Mouse (Mus musculus): ENCODE results near the gene Kyat1. TPM values are rescaled to one million over a fixed set of nuclear protein-coding genes. Genes with fewer than 3 reads are reported as not detected.
"Not testable (repeated sequence)": the region's sequence is repeated elsewhere in the genome, so short reads cannot be mapped to it uniquely, and the experiment has no call there.

The Kyat1 gene
- total RNA-seq, 2 experiments from 2014 or later, result 18.2 to 26.3 TPM

GRCm38 (mm10) chr2:30216293-30216692 lies 10.6 kb upstream of the Kyat1 start:
- DNase-seq (ENCODE audit: low spot score in 2 of 2), result no peak

GRCm38 (mm10) chr2:30215493-30215892 lies 9.8 kb upstream of the Kyat1 start:
- no peak for DNase-seq (ENCODE audit: low spot score in 2 of 2)

GRCm38 (mm10) chr2:30214745-30215144 lies 9.1 kb upstream of the Kyat1 start:
- no peak for DNase-seq (ENCODE audit: low spot score in 2 of 2)

- no peak for DNase-seq (ENCODE audit: low spot score in 2 of 2)
Observed at GRCm38 (mm10) chr2:30212951-30213350, 7.3 kb upstream of the Kyat1 start.

GRCm38 (mm10) chr2:30212169-30212545 lies 6.5 kb upstream of the Kyat1 start:
- no peak for DNase-seq (ENCODE audit: low spot score in 2 of 2)

- DNase-seq (ENCODE audit: low spot score in 2 of 2), result no peak
Observed at GRCm38 (mm10) chr2:30211408-30212168, 5.9 kb upstream of the Kyat1 start.

DNA sequence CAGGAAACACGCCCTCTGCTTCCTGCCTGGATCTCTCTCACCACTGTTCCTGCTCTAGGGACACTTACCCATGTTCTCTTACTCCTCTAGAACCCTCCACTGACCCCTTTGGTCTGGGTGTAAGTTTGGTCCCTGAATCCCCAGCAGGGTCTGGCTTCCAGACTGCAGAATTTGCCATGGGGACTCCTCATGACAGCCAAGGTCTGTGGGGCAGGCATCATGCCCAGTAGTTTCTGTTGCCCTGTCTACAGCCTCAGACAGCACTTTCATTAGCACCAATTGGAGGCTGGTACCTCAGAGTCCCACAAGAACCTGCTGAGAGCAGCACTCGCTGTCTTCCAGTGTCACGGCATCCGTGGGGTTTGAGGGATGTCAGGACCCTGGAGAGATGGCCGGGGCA lies 2.2 kb upstream of the Kyat1 start:
- DNase-seq (ENCODE audit: low spot score in 2 of 2), result no peak

- no peak for DNase-seq (ENCODE audit: low spot score in 2 of 2)
Observed at GRCm38 (mm10) chr2:30207401-30207800, 1.8 kb upstream of the Kyat1 start.

GRCm38 (mm10) chr2:30205255-30205628 lies 405 bp downstream of the Kyat1 start:
- DNase-seq (ENCODE audit: low spot score in 2 of 2), result no peak

DNA sequence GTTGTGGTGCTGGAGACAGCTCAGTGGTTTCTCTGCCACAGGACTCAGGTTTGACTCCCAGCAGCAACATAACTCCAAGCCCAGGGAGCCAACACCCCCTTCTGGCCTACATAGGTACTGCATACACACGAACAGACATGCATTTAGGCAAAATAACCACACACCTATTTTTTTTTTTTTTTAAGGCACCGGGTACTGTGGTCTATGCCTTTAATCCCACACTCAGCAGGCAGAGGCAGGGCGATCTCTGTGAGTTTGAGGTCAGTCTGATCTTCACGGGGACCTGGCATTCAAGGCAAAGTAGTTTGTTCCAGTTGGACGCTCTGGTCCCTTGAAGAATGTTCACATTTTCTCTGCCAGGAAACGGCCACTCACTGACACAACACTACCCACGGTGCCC lies 2.2 kb downstream of the Kyat1 start:
- DNase-seq (ENCODE audit: low spot score in 2 of 2), result no peak

DNA sequence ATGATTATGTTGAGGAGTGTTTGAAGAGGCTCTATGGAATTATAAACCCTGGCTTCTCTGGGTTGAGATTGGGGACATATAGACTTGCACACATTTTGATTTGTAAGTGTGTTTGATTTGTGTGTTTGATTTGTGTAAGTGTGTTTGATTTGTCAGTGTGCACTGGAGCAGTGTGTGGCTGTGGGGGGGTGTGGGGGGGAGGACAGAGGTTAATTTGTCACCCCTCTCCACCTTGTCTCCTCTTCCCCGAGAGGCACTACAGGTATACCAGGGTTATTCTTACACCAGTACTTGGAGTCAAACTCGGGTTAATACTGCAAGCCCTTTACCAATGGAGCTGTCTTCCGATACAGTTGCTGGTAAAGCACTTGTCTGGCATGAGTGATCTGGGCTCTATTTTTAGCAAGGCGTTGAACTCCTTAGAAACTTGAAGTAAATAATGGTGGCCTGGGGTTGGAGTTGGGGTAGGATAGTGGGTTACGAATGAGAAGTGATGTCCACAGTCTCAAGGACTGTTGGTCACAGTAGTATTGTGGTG lies 5.2 kb downstream of the Kyat1 start:
- no peak for DNase-seq (ENCODE audit: low spot score in 2 of 2)

GRCm38 (mm10) chr2:30199984-30200383 lies 5.7 kb downstream of the Kyat1 start:
- no peak for DNase-seq (ENCODE audit: low spot score in 2 of 2)

- DNase-seq (ENCODE audit: low spot score in 2 of 2), result no peak
Observed at GRCm38 (mm10) chr2:30198021-30198420, 7.6 kb downstream of the Kyat1 start.

DNA sequence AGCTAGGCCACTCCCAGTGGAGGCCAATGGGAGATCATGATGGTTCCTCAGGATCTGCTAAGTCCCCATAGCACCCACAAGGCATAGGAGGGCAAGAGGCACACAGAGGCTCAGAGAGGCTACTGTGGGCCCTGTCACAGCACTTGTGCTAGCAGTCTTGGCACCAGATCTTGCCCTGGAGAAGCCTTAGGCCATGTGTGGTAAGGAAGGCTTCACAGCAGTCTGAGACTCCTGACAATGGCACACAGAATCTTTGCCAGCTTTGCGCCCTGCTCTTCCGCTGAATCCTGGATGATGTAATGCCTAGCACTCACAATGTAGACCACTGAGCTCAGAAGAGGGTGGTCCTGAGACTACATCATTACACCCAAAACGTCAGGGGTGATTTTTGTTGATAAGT lies 11.0 kb downstream of the Kyat1 start:
- DNase-seq (ENCODE audit: low spot score in 2 of 2), result no peak

DNA sequence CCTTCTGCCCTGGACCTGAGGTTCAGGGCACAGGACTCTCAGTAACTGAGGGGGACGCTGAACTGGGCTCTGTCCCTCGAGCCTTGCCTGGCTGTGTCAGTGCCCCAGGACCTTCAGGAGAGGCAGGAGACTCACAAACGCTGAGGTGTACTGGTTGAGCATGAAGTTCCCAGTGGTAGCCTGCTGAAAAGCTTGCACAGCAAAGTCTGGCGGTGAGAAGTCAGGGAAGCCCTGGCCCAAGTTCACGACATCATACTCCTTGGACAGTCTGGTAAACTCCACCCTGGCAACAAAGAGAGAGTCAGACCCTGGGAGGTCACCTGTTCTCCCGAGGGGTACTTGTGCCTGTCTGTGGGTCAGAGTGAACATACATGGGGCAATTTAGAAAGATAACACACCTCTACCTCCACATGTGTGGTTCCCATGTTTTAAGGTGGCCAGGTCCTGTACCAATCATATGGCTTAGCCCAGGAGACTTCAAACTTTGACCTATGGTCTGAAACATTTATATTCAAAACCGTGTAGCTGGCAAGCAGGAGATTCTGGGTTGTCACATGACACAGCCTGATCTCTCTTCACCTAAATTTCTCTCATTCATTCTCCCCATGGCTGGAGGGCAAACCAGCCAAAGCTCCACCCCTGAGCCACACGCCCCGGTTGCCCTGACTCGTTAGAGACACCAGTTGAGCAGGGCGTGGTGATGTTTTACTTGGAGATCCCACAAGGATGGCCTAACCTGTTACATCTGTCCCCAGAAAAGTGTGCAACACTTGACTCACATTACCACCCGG lies 13.7 kb downstream of the Kyat1 start:
- DNase-seq (ENCODE audit: low spot score in 2 of 2), result no peak

DNA sequence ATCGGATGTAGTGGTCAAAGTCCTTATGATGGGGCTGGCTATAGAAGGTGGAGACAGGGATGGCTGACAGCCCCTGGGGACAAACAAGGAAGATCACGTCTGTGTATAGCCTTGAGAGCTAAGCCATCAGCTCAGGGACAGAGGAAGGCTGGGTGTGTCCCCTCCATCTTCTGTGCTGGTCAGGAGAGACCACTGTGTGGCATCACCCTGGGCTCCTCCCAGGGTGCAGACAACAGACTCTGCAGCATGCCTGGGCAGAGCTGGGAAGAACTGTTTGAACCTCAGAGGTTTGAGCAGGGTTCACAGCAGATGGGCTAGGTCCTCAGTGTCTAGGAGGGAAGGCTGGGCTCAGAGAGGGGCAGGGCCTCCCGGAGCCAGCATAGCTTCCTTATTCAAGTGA lies 20.0 kb downstream of the Kyat1 start:
- DNase-seq (ENCODE audit: low spot score in 2 of 2), result no peak

- DNase-seq (ENCODE audit: low spot score in 2 of 2), result no peak
Observed at GRCm38 (mm10) chr2:30185276-30185675, 20.4 kb downstream of the Kyat1 start.

DNA sequence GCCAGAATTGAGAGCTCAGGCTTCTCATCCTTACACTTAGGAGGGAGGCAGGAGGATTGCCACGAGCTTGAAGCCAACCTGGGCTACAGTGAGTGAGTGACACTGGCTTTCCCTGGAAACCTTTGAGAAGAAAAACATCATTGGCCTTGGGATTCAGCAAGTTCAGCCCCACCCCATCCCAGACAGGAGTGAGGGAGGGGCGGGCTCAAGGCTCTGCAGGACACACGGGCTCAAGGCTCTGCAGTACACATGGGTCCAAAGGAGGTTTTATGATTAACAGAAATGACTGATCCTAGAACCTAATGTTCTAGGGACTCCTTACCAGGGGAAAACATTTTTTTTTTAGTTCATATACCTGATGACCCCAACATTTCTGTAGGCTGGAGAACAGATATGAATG lies 21.9 kb downstream of the Kyat1 start:
- DNase-seq (ENCODE audit: low spot score in 2 of 2), result no peak

DNA sequence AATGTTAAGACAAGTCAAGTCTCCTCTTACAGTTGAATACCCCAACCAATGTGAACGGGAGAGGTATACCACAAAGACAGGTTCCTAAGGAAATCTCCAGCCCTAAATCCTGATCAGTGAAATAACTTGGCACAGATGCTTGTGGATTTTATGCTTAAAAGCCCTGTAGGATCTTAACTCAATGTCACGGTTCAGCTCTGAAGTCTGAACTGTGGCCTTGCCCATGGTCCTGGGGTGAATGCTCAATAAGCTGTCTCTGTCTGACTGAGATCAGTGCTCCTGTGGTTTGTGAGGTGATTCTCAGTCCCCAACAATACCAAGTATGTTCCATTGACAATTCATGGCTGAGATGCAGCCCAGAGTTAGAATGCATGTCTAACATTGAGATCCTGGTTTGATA lies 23.2 kb downstream of the Kyat1 start:
- DNase-seq (ENCODE audit: low spot score in 2 of 2), result no peak

DNA sequence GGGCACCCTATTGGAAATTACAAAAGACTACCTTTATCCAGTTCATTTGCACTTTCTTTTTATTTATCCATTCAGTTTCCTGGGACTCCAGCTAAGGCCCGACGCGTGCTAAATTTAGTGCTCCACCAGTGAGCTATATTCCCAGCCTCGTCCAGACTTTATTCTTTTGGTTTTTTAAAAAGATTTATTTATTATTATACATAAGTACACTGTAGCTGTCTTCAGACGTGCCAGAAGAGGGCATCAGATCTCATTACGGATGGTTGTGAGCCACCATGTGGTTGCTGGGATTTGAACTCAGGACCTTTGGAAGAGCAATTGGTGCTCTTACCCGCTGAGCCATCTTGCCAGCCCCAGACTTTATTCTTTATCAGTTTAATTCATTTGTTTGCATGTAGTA lies 26.9 kb downstream of the Kyat1 start:
- DNase-seq (ENCODE audit: low spot score in 2 of 2), result not testable (repeated sequence)

GRCm38 (mm10) chr2:30177700-30178675 lies 27.7 kb downstream of the Kyat1 start, which contains the start of gene Spout1:
TSS of gene Spout1 (minus strand) at chr2:30178459.
- DNase-seq (ENCODE audit: low spot score in 2 of 2), result peak; percentile 91 to 92
